Mouse (Mus musculus) MEL (cell line): Measurements from ENCODE around the gene Tbk1. TPM values are rescaled to one million over a fixed set of nuclear protein-coding genes. Genes with fewer than 3 reads are reported as not detected.

ENCODE experiments used
- DNase-seq: peaks from one replicate; pipeline ENCODE4 v3.0.0; 2011; ENCODE audit warnings: low read depth, low spot score
- H3K27ac ChIP-seq: 2 replicates; pipeline ENCODE4 v1.5.1; 2012; ENCODE audit warnings: low read depth, mild to moderate bottlenecking, control low read depth, low read length, moderate library complexity; ENCODE audit not compliant: control insufficient read depth
- H3K27me3 ChIP-seq, 2 experiments: fragments of 150-350 bp in 1 of 2; sonication (generic) in 1 of 2; 2 replicates each; pipeline ENCODE4 v1.6.1; 2012; ENCODE audit warnings: low read length in 2 of 2, mild to moderate bottlenecking in 2 of 2, improper control_type of control experiment in 1 of 2, moderate library complexity in 1 of 2; ENCODE audit not compliant: insufficient read depth in 2 of 2, control insufficient read depth in 1 of 2
- H3K36me3 ChIP-seq, 2 experiments: 2 replicates each; pipeline ENCODE4 v1.6.1; 2012 to 2014; ENCODE audit warnings: low read length in 2 of 2, improper control_type of control experiment in 1 of 2, inconsistent platforms in 1 of 2, mild to moderate bottlenecking in 1 of 2; ENCODE audit not compliant: insufficient read depth in 2 of 2, control insufficient read depth in 1 of 2
- H3K4me1 ChIP-seq, 2 experiments: fragments of 150-350 bp in 1 of 2; sonication (generic) in 1 of 2; 2 replicates each; pipeline ENCODE4 v1.6.1; 2012; ENCODE audit warnings: low read length in 2 of 2, improper control_type of control experiment in 1 of 2, mild to moderate bottlenecking in 1 of 2; ENCODE audit not compliant: insufficient read depth in 2 of 2, control insufficient read depth in 1 of 2
- H3K4me3 ChIP-seq, 2 experiments: fragments of 150-350 bp in 1 of 2; sonication (generic) in 1 of 2; 2 replicates each; pipeline ENCODE4 v1.5.1; 2012; ENCODE audit warnings: low read depth in 2 of 2, low read length in 2 of 2, mild to moderate bottlenecking in 2 of 2, moderate library complexity in 2 of 2, control low read depth in 1 of 2, improper control_type of control experiment in 1 of 2; ENCODE audit not compliant: control insufficient read depth in 1 of 2, insufficient read depth in 1 of 2
- H3K79me2 ChIP-seq: 2 replicates; pipeline ENCODE4 v1.6.1; 2012; ENCODE audit warnings: mild to moderate bottlenecking, low read length, moderate library complexity; ENCODE audit not compliant: control insufficient read depth, poor library complexity, insufficient read depth
- H3K9ac ChIP-seq: 2 replicates; pipeline ENCODE4 v1.6.1; 2012; ENCODE audit warnings: low read depth, mild to moderate bottlenecking, control low read depth, low read length, moderate library complexity; ENCODE audit not compliant: control insufficient read depth, poor library complexity, severe bottlenecking
- H3K9me3 ChIP-seq: fragments of 150-350 bp; sonication (generic); replicated peaks from 2 replicates; pipeline ENCODE4 v1.6.1; 2012; ENCODE audit warnings: mild to moderate bottlenecking, low read length, improper control_type of control experiment, moderate library complexity; ENCODE audit not compliant: insufficient read depth
- BHLHE40 ChIP-seq: IDR thresholded peaks from 2 replicates; pipeline ENCODE4 v1.6.1; 2012; ENCODE audit warnings: low read depth, mild to moderate bottlenecking, inconsistent platforms, low read length, improper control_type of control experiment, borderline replicate concordance
- CTCF ChIP-seq, 3 experiments: IDR thresholded peaks in 2 of 3; conservative IDR thresholded peaks in 1 of 3; 2 replicates each; pipeline ENCODE4 v1.5.1; 2011 to 2012; ENCODE audit warnings: low read length in 3 of 3, low read depth in 2 of 3, mild to moderate bottlenecking in 2 of 3, improper control_type of control experiment in 1 of 3, inconsistent platforms in 1 of 3, mixed read lengths in 1 of 3, moderate library complexity in 1 of 3; ENCODE audit not compliant: control insufficient read depth in 1 of 3, insufficient read depth in 1 of 3, poor library complexity in 1 of 3, severe bottlenecking in 1 of 3
- E2F4 ChIP-seq: IDR thresholded peaks from 2 replicates; pipeline ENCODE4 v1.6.1; 2011; ENCODE audit warnings: low read depth, low read length, improper control_type of control experiment, borderline replicate concordance
- EP300 ChIP-seq, 2 experiments: IDR thresholded peaks; 2 replicates each; pipeline ENCODE4 v1.6.1; 2011; ENCODE audit warnings: improper control_type of control experiment in 2 of 2, low read length in 2 of 2, low read depth in 1 of 2, mild to moderate bottlenecking in 1 of 2
- ETS1 ChIP-seq: IDR thresholded peaks from 2 replicates; pipeline ENCODE4 v1.6.1; 2012; ENCODE audit warnings: low read depth, mild to moderate bottlenecking, inconsistent platforms, low read length, improper control_type of control experiment, moderate library complexity
- GABPA ChIP-seq: IDR thresholded peaks from 2 replicates; pipeline ENCODE4 v1.6.1; 2012; ENCODE audit warnings: low read depth, mild to moderate bottlenecking, inconsistent platforms, low read length, improper control_type of control experiment, moderate library complexity
- GATA1 ChIP-seq: IDR thresholded peaks from 2 replicates; pipeline ENCODE4 v1.6.1; 2011; ENCODE audit warnings: low read depth, low read length, improper control_type of control experiment
- HCFC1 ChIP-seq: IDR thresholded peaks from 2 replicates; pipeline ENCODE4 v1.6.1; 2012; ENCODE audit warnings: low read depth, mild to moderate bottlenecking, inconsistent platforms, low read length, improper control_type of control experiment, moderate library complexity
- MAFK ChIP-seq: IDR thresholded peaks from 2 replicates; pipeline ENCODE4 v1.6.1; 2011; ENCODE audit warnings: low read depth, mild to moderate bottlenecking, low read length, improper control_type of control experiment, borderline replicate concordance
- MAX ChIP-seq: IDR thresholded peaks from 2 replicates; pipeline ENCODE4 v1.6.1; 2011; ENCODE audit warnings: low read length, improper control_type of control experiment
- MXI1 ChIP-seq: IDR thresholded peaks from 2 replicates; pipeline ENCODE4 v1.6.1; 2011; ENCODE audit warnings: mild to moderate bottlenecking, low read depth, low read length, improper control_type of control experiment
- MYC ChIP-seq: IDR thresholded peaks from 2 replicates; pipeline ENCODE4 v1.6.1; 2011; ENCODE audit warnings: low read depth, mild to moderate bottlenecking, low read length, improper control_type of control experiment, moderate library complexity
- NELFE ChIP-seq: IDR thresholded peaks from 2 replicates; pipeline ENCODE4 v1.6.1; 2011; ENCODE audit warnings: low read depth, low read length, improper control_type of control experiment
- POLR2A ChIP-seq, 2 experiments: IDR thresholded peaks; 2 replicates each; pipeline ENCODE4 v1.6.1; 2011 to 2012; ENCODE audit warnings: low read length in 2 of 2, mild to moderate bottlenecking in 2 of 2, control low read depth in 1 of 2, improper control_type of control experiment in 1 of 2, low read depth in 1 of 2, moderate library complexity in 1 of 2; ENCODE audit not compliant: control insufficient read depth in 1 of 2, insufficient read depth in 1 of 2, poor library complexity in 1 of 2
- POLR2AphosphoS2 ChIP-seq: IDR thresholded peaks from 2 replicates; pipeline ENCODE4 v1.6.1; 2011; ENCODE audit warnings: low read length, improper control_type of control experiment
- POLR2AphosphoS5 ChIP-seq: IDR thresholded peaks from 2 replicates; pipeline ENCODE4 v1.6.1; 2012; ENCODE audit warnings: low read depth, borderline replicate concordance, mild to moderate bottlenecking, inconsistent platforms, low read length, moderate library complexity, mixed read lengths
- RAD21 ChIP-seq: IDR thresholded peaks from 2 replicates; pipeline ENCODE4 v1.6.1; 2011; ENCODE audit warnings: mild to moderate bottlenecking, low read depth, low read length, improper control_type of control experiment
- RCOR1 ChIP-seq: IDR thresholded peaks from 2 replicates; pipeline ENCODE4 v1.6.1; 2012; ENCODE audit warnings: low read depth, mild to moderate bottlenecking, inconsistent platforms, low read length, improper control_type of control experiment
- SIN3A ChIP-seq: IDR thresholded peaks from 2 replicates; pipeline ENCODE4 v1.6.1; 2012; ENCODE audit warnings: low read length, improper control_type of control experiment, inconsistent platforms
- SMC3 ChIP-seq: IDR thresholded peaks from 2 replicates; pipeline ENCODE4 v1.6.1; 2011; ENCODE audit warnings: low read depth, low read length, improper control_type of control experiment
- TAL1 ChIP-seq: IDR thresholded peaks from 2 replicates; pipeline ENCODE4 v1.6.1; 2012; ENCODE audit warnings: mild to moderate bottlenecking, inconsistent platforms, low read length, moderate library complexity, mixed read lengths
- TBP ChIP-seq: IDR thresholded peaks from 2 replicates; pipeline ENCODE4 v1.8.0; 2011; ENCODE audit warnings: low read depth, low read length, improper control_type of control experiment
- TCF12 ChIP-seq: IDR thresholded peaks from 2 replicates; pipeline ENCODE4 v1.6.1; 2014; ENCODE audit warnings: low read depth, mild to moderate bottlenecking, inconsistent platforms, low read length, improper control_type of control experiment, moderate library complexity
- USF1 ChIP-seq: IDR thresholded peaks from 2 replicates; pipeline ENCODE4 v1.6.1; 2014; ENCODE audit warnings: low read depth, mild to moderate bottlenecking, inconsistent platforms, low read length, improper control_type of control experiment, moderate library complexity
- ZC3H11A ChIP-seq: IDR thresholded peaks from 2 replicates; pipeline ENCODE4 v1.6.1; 2012; ENCODE audit warnings: low read depth, mild to moderate bottlenecking, inconsistent platforms, low read length, improper control_type of control experiment
- ZKSCAN1 ChIP-seq: IDR thresholded peaks from 2 replicates; pipeline ENCODE4 v1.6.1; 2012; ENCODE audit warnings: low read depth, mild to moderate bottlenecking, inconsistent platforms, low read length, improper control_type of control experiment, moderate library complexity
- ZMIZ1 ChIP-seq: IDR thresholded peaks from 2 replicates; pipeline ENCODE4 v1.6.1; 2012; ENCODE audit warnings: low read depth, mild to moderate bottlenecking, inconsistent platforms, low read length, improper control_type of control experiment, moderate library complexity
- ZNF384 ChIP-seq: IDR thresholded peaks from 2 replicates; pipeline ENCODE4 v1.6.1; 2012; ENCODE audit warnings: low read depth, mild to moderate bottlenecking, inconsistent platforms, low read length, improper control_type of control experiment
- polyA plus RNA-seq, 2 experiments: library from polyadenylated mRNA; stranded (reverse) in 1 of 2; unstranded in 1 of 2; fragments of >175 nt in 1 of 2; fragments of >200 nt in 1 of 2; gene quantifications; 2 replicates each; pipeline versions ENCODE4 v1.2.1 to v1.2.4; 2012; ENCODE audit warnings: low replicate concordance in 2 of 2, low read depth in 1 of 2; ENCODE audit not compliant: insufficient read length in 2 of 2, insufficient read depth in 1 of 2, missing spikeins in 1 of 2
- total RNA-seq: library from RNA; depleted of rRNA; stranded (reverse); fragments of 300-350 nt; gene quantifications from 2 replicates; pipeline ENCODE4 v1.2.3, GENCODE M21; 2012

Tbk1 gene
- total and polyA plus RNA-seq, 3 experiments, result 18.0 to 31.1 TPM; not detected in 1

- Histone ChIP-seq H3K9ac (peak overlapping the region; percentile 82), H3K27ac (peak overlapping the region; percentile 80), H3K79me2 (peaks cover 47% of the 10 kb centered on the region), H3K27me3 (no peaks in the 10 kb centered on the region), H3K36me3 (peaks cover 2 to 16% of the 10 kb centered on the region in 2 experiments; a peak in 3 of 4 replicates), H3K4me3 (peak overlapping the region; percentile 65 to 79), H3K4me1 (peaks cover 0 to 18% of the 10 kb centered on the region in 2 experiments; a peak in 3 of 4 replicates), H3K9me3 (no peaks in the 10 kb centered on the region)
- no peak for TF ChIP-seq ZKSCAN1
- TF ChIP-seq GATA1, result peak; percentile 66
- 0 out of 2 replicates have a peak, but pooled peaks have one; percentile 41 for TF ChIP-seq HCFC1
- no peak for TF ChIP-seq RAD21
- 0 out of 4 replicates have a peak, but pooled peaks of 1 of the 2 experiments have one; percentile 23 for TF ChIP-seq POLR2A (IDR thresholded peaks at IDR 0.05; ENCODE audit: control insufficient read depth in 1 of 2, insufficient read depth in 1 of 2, low read depth in 1 of 2, low read length in 2 of 2, poor library complexity in 1 of 2)
- TF ChIP-seq EP300 (IDR thresholded peaks at IDR 0.05; ENCODE audit: low read depth in 1 of 2, low read length in 2 of 2), result peak; percentile 35 to 43; a peak in 2 of 4 replicates
- TF ChIP-seq MYC, result peak; percentile 78; the same call in 1 of the 2 replicates
- TF ChIP-seq USF1, result no peak
- TF ChIP-seq MAFK, result no peak
- no peak for TF ChIP-seq RCOR1
- TF ChIP-seq NELFE, result no peak; the same call in 1 of the 2 replicates
- no peak for TF ChIP-seq E2F4
- peak; percentile 86 for TF ChIP-seq ZNF384
- TF ChIP-seq MXI1, result no peak; the same call in 1 of the 2 replicates
- no peak for TF ChIP-seq ZMIZ1
- TF ChIP-seq TBP, result peak; percentile 76
- 0 out of 2 replicates have a peak, but pooled peaks have one; percentile 16 for TF ChIP-seq SIN3A
- peak; percentile 15; the same call in 1 of the 2 replicates for TF ChIP-seq TAL1
- 0 out of 2 replicates have a peak, but pooled peaks have one; percentile 2 for TF ChIP-seq TCF12
- TF ChIP-seq POLR2AphosphoS2, result no peak
- no peak for TF ChIP-seq GABPA
- TF ChIP-seq SMC3, result no peak
- TF ChIP-seq ETS1, result peak; percentile 45
- no peak for TF ChIP-seq ZC3H11A
- TF ChIP-seq CTCF (IDR thresholded peaks at IDR 0.05 in 2 of 3, conservative IDR thresholded peaks at IDR 0.05 in 1 of 3; ENCODE audit: control insufficient read depth in 1 of 3, insufficient read depth in 1 of 3, low read depth in 2 of 3, low read length in 3 of 3, poor library complexity in 1 of 3, severe bottlenecking in 1 of 3), result no peak
- TF ChIP-seq POLR2AphosphoS5, result no peak
- peak; percentile 72 for TF ChIP-seq MAX
- TF ChIP-seq BHLHE40, result no peak
- peak; percentile 70 for DNase-seq
Measured at GRCm38 (mm10) chr10:121627216-121627852, 40.7 kb upstream of the Tbk1 start.
